Mouse (Mus musculus) lung, postnatal 0 days (tissue): ENCODE measurements around the gene Lin7c. TPM values are rescaled to one million over a fixed set of nuclear protein-coding genes. Genes with fewer than 3 reads are reported as not detected.
A peak's percentile ranks its signal among the peaks of the same experiment; 100 is the strongest.

Experiments used
- ATAC-seq: fragments of 200-750 bp; cut with Nextera tagmentation; 2 replicates; pipeline ENCODE4 v1.8.0; 2017; ENCODE audit warnings: moderate library complexity
- DNase-seq: peaks from one replicate; pipeline ENCODE4 v3.0.0-alpha.2; 2016; ENCODE audit warnings: low spot score
- H3K27ac ChIP-seq: fragments of 300-500 bp; sonication (generic); 2 replicates; pipeline ENCODE4 v1.5.1; 2014; ENCODE audit warnings: antibody characterized with exemption, mild to moderate bottlenecking, low read length, mixed read lengths
- H3K27me3 ChIP-seq: fragments of 300-500 bp; sonication (generic); replicated peaks from 2 replicates; pipeline ENCODE4 v1.6.1; 2014; ENCODE audit warnings: low read length, mixed read lengths; ENCODE audit not compliant: insufficient read depth
- H3K36me3 ChIP-seq: fragments of 300-500 bp; sonication (generic); 2 replicates; pipeline ENCODE4 v1.6.1; 2014; ENCODE audit warnings: low read length, mixed read lengths; ENCODE audit not compliant: insufficient read depth
- H3K4me1 ChIP-seq: fragments of 300-500 bp; sonication (generic); 2 replicates; pipeline ENCODE4 v1.6.1; 2014; ENCODE audit warnings: antibody characterized with exemption, low read depth, low read length, mixed read lengths; ENCODE audit not compliant: insufficient read depth
- H3K4me2 ChIP-seq: fragments of 300-500 bp; sonication (generic); replicated peaks from 2 replicates; pipeline ENCODE4 v1.6.1; 2014; ENCODE audit warnings: low read depth, mild to moderate bottlenecking, low read length, moderate library complexity, mixed read lengths
- H3K4me3 ChIP-seq: fragments of 300-500 bp; sonication (generic); 2 replicates; pipeline ENCODE4 v1.5.1; 2014; ENCODE audit warnings: low read depth, low read length
- H3K9ac ChIP-seq: fragments of 300-500 bp; sonication (generic); replicated peaks from 2 replicates; pipeline ENCODE4 v1.6.1; 2014; ENCODE audit warnings: low read depth, mild to moderate bottlenecking
- H3K9me3 ChIP-seq: fragments of 300-500 bp; sonication (generic); 2 replicates; pipeline ENCODE4 v1.6.1; 2016; ENCODE audit warnings: low read length, mixed read lengths
- CTCF ChIP-seq: IDR thresholded peaks from 2 replicates; pipeline ENCODE4 v1.5.1; 2016; ENCODE audit warnings: antibody characterized with exemption, mild to moderate bottlenecking
- EP300 ChIP-seq: IDR thresholded peaks from 2 replicates; pipeline ENCODE4 v1.6.1; 2016; ENCODE audit warnings: antibody characterized with exemption, mild to moderate bottlenecking, control low read depth
- WGBS: fragments of 180-500 bp; shearing (Covaris S2); extraction: QIAGEN DNeasy Blood & Tissue Kit; methylation state at CpG from one replicate; pipeline ENCODE4 v1.1.7; 2014; 5-methylcytosine and 5-hydroxymethylcytosine counted together
- polyA plus RNA-seq: library from polyadenylated mRNA; unstranded; fragments of >200 nt; fragmentation: Nextera tagmentation; extraction: Ambion mirVana; gene quantifications from 2 replicates; pipeline ENCODE4 v1.2.1, GENCODE M21; 2015

Lin7c gene
- polyA plus RNA-seq, 1 experiment from 2014 or later, result 39.1 TPM

DNA sequence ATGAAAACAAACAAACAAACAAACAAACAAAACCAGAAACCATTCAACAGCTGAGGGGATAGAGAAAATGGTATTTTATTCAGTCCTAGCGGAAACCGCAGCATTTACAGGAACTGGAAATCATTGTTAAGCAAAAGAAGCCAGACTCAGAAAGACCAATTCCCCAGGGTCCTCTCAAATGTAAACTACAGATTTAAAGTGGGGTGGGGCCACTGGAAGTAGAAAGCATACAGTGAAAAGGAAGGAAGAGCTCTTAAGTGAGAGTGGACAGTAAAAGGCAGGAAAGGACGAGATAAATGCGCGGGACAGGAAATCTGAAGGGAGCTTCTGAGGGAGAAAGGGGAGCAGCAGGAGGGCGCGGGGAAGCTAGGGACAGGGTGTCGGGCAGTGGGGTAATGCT lies 22.6 kb downstream of the Lin7c start:
- DNase-seq, result no peak
- Histone ChIP-seq H3K9ac (no peak overlapping the region), H3K4me1 (no peaks in the 10 kb centered on the region), H3K27me3 (no peaks in the 10 kb centered on the region), H3K27ac (no peak overlapping the region), H3K9me3 (no peaks in the 10 kb centered on the region), H3K36me3 (no peaks in the 10 kb centered on the region), H3K4me3 (no peak overlapping the region), H3K4me2 (no peak overlapping the region)
- no peak for ATAC-seq
- TF ChIP-seq EP300 (no peak), CTCF (no peak)
- 49% methylated on average over 8 of the region's 8 CpGs for WGBS

DNA sequence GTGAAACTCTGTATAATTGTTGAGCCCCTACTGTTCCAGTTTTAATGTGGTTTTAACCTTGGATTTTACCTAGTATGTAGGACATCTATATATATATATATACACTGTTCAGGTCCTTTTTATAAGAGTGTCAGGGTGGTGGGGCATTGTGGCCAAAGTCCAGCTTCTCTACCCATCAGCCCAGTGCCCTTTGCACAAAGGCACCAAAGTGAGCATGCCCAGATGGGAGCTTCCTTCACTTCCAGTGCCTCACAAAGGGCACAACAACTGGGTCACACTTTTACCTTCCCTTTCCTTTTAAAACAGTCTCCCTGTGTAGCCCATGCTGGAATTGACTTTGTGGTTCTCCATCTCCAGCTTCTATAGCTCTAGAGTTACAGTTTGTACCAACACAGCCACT lies 23.9 kb downstream of the Lin7c start:
- no peak for ATAC-seq
- H3K36me3 ChIP-seq, result no peaks in the 10 kb centered on the region

DNA sequence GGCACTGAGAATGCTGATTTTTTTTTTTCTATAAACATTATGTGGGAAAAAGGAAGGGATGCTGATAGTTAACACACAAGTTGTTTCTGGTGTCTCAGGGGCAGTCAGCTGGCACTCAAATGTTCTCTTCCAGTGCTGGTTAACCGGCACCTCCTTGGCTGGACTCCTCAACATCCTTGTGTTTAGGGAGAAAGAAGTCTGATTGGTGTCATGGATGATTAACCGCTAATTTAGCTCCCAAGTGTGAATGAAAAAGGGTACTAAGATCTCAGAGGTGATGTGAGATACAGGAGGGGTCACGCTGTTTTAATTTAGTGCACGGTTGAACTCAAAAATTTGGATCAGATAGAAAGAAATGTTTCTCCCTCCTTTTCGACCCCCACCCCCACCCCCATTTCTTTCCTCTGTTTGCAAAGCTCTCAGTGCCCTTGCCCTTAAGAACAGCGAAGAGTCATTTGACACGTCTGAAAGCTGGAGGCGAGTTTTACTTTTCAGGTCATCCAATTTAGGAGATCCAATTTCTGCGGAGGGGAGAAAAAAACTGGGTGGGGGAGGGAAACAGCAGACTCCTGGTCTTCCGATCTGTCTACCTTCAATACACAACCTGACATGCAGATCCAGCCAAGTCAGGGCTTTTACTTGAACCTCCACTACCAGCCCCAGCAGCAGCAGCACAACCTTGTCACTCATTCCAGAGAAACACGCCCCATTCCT lies 26.3 kb downstream of the Lin7c start:
- H3K36me3 ChIP-seq, result no peaks in the 10 kb centered on the region
- DNase-seq (no peak), ATAC-seq (no peak)
- peaks cover 13% of the 10 kb centered on the region; the same call in 1 of the 2 replicates for H3K27me3 ChIP-seq
- peak overlapping the region; percentile 51 for H3K4me3 ChIP-seq
- 8% methylated on average over 11 of the region's 11 CpGs for WGBS
- TF ChIP-seq CTCF, result no peak
- H3K4me2 ChIP-seq, result peak overlapping the region; percentile 89
- no peaks in the 10 kb centered on the region for H3K4me1 ChIP-seq
- no peak overlapping the region for H3K27ac ChIP-seq
- no peaks in the 10 kb centered on the region for H3K9me3 ChIP-seq
- no peak overlapping the region for H3K9ac ChIP-seq

More for the DNA sequence above, 23.9 kb downstream of the Lin7c start:
- H3K9ac ChIP-seq, result no peak overlapping the region
- DNase-seq, result no peak
- TF ChIP-seq CTCF (no peak), EP300 (no peak)
- H3K4me2 ChIP-seq, result no peak overlapping the region
- no peak overlapping the region for H3K27ac ChIP-seq
- no peaks in the 10 kb centered on the region for H3K4me1 ChIP-seq
- no peaks in the 10 kb centered on the region for H3K9me3 ChIP-seq
- H3K4me3 ChIP-seq, result no peak overlapping the region
- H3K27me3 ChIP-seq, result peaks cover 7% of the 10 kb centered on the region; the same call in 1 of the 2 replicates

DNA sequence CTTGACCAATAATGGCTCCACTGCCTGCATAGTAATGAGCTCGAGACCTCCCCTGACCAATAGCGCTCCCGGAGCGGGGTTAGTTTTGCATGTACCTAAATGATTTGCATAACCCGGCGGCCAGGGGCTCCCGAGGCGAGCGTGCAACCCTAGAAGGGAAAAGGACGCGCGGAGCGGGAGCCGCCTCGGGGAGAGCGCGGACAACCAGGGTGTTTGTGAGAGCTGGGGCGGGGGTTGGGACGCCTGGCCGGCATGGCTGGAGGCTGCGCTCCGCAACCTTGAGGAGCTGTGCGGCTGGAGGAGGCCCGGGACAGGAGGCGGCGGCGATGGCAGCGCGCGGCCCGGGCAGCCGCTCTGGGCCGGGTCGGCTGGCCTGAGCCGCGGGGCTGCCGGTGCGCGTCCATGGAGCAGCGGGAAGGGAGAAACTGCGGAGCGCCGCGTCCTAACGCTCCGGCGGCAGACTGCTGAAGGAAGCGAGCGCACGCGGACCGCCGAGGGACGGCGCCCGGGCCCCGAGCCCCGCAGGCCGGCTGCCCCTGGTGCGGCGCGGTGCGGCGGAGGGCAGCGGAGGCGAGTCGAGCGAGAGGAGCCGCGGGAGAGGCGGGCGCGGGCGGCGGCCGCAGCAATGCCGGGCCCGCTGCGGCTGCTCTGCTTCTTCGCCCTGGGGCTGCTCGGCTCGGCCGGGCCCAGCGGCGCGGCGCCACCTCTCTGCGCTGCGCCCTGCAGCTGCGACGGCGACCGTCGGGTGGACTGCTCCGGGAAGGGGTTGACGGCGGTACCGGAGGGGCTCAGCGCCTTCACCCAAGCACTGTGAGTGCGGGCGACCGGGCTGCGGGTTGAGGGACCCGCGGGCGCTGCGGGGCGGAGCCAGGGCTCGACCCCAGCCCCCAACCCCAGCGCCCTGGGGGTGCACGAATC lies 27.1 kb downstream of the Lin7c start, which contains the start of gene Lgr4:
TSS of gene Lgr4 (plus strand) at position 152 of the 918 bp plus-strand sequence.
- Histone ChIP-seq H3K9ac (peak within 1 kb of the TSS; percentile 36; the same call in 1 of the 2 replicates), H3K27ac (peak within 1 kb of the TSS; percentile 81), H3K9me3 (no peaks in the 10 kb centered on the region), H3K27me3 (peaks cover 13% of the 10 kb centered on the region; the same call in 1 of the 2 replicates), H3K36me3 (no peaks in the 10 kb centered on the region), H3K4me2 (peak within 1 kb of the TSS; percentile 89), H3K4me3 (peak within 1 kb of the TSS; percentile 51), H3K4me1 (no peaks in the 10 kb centered on the region)
- ATAC-seq (peak; percentile 98), DNase-seq (peak; percentile 98)
- no peak for TF ChIP-seq EP300
- TF ChIP-seq CTCF, result peak; percentile 23; the same call in 1 of the 2 replicates
- under 1% methylated on average over 71 of the region's 111 CpGs for WGBS

DNA sequence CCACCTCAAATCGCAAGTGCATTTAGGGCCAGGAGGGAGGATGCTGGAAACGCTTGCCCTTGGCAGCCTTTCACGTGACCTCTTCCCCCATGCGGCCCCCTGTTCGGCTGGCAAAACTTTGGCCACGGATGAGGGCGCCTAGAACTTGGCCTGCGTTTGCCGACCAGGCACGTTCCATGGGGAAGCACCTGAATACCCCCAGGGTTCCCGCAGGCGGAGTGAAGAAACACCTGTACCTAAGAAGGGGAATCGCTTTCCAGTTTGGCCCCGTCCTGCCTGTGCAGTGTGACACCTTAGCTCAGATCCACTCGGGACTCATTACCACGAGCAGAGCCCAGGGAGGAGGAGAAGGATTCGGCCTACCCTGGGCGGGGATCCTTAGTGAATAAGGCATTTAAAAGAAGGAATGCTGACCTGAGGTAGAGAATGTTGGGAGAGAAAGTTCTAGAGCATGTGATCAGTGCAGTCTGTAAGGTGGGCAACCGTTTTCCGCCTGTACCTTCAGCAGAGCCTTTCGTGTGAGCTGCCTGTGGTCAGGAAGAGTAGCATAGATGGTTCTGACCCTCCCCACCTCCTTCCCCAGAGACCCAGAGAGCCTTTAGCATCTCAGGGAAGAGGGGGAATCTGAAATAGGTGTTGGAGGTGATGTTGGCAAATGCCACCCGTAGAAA lies 28.1 kb downstream of the Lin7c start:
- DNase-seq, result no peak
- H3K27me3 ChIP-seq, result peaks cover 13% of the 10 kb centered on the region; the same call in 1 of the 2 replicates
- H3K4me1 ChIP-seq, result no peaks in the 10 kb centered on the region
- 16% methylated on average over 21 of the region's 22 CpGs for WGBS
- H3K9ac ChIP-seq, result no peak overlapping the region
- no peaks in the 10 kb centered on the region for H3K9me3 ChIP-seq
- peak overlapping the region; percentile 51 for H3K4me3 ChIP-seq
- H3K4me2 ChIP-seq, result peak overlapping the region; percentile 89
- no peaks in the 10 kb centered on the region for H3K36me3 ChIP-seq
- TF ChIP-seq CTCF, result no peak
- TF ChIP-seq EP300, result no peak
- no peak for ATAC-seq
- H3K27ac ChIP-seq, result no peak overlapping the region

DNA sequence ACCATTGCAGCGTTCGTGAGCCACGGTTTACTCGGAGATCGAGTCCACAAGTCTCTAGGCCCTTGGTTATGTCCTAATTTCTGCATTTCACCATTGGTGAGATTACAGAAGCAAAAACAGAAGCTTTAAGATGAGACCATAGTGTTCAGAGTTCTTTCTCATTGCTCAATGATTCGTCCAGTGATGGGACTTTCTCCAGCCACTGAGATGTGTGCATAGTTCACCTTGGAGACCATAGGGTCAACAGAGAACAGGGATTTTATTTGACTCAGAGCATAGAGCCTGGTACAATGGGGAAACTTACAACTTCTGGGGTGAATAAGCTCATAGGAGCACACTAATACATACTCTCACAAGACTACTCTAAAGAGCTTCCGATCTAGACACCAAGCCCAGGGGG lies 29.8 kb downstream of the Lin7c start:
- DNase-seq, result no peak
- no peak overlapping the region for H3K4me2 ChIP-seq
- H3K4me3 ChIP-seq, result no peak overlapping the region
- WGBS, result 85% methylated on average over 7 of the region's 7 CpGs
- no peaks in the 10 kb centered on the region for H3K4me1 ChIP-seq
- peaks cover 13% of the 10 kb centered on the region; the same call in 1 of the 2 replicates for H3K27me3 ChIP-seq
- no peak overlapping the region for H3K9ac ChIP-seq
- ATAC-seq, result no peak
- TF ChIP-seq CTCF (no peak), EP300 (no peak)
- H3K9me3 ChIP-seq, result no peaks in the 10 kb centered on the region
- H3K36me3 ChIP-seq, result no peaks in the 10 kb centered on the region
- no peak overlapping the region for H3K27ac ChIP-seq
